Mouse (Mus musculus) midbrain, postnatal 0 days (tissue): ENCODE measurements around the gene Ccp110. TPM values are rescaled to one million over a fixed set of nuclear protein-coding genes. Genes with fewer than 3 reads are reported as not detected.

Experiments used
- ATAC-seq: fragments of 200-750 bp; cut with Nextera tagmentation; 2 replicates; pipeline ENCODE4 v1.8.0; 2017; ENCODE audit warnings: moderate number of reproducible peaks, mild to moderate bottlenecking, moderate TSS enrichment, moderate library complexity; ENCODE audit not compliant: low FRiP score
- DNase-seq: peaks from one replicate; pipeline ENCODE4 v3.0.0-alpha.2; 2015; ENCODE audit warnings: low spot score
- H3K27ac ChIP-seq: fragments of 300-500 bp; sonication (generic); 2 replicates; pipeline ENCODE4 v1.5.1; 2014; ENCODE audit warnings: low read depth, mild to moderate bottlenecking, low read length, mixed read lengths
- H3K27me3 ChIP-seq: fragments of 300-500 bp; sonication (generic); 2 replicates; pipeline ENCODE4 v1.6.1; 2014; ENCODE audit warnings: low read length, control low read depth, mixed read lengths; ENCODE audit not compliant: insufficient read depth
- H3K36me3 ChIP-seq: fragments of 300-500 bp; sonication (generic); 2 replicates; pipeline ENCODE4 v1.6.1; 2014; ENCODE audit warnings: low read length, control low read depth, mixed read lengths; ENCODE audit not compliant: insufficient read depth
- H3K4me1 ChIP-seq: fragments of 300-500 bp; sonication (generic); 2 replicates; pipeline ENCODE4 v1.6.1; 2014; ENCODE audit warnings: mild to moderate bottlenecking, control low read depth, antibody characterized with exemption, low read length, mixed read lengths; ENCODE audit not compliant: insufficient read depth
- H3K4me2 ChIP-seq: fragments of 300-500 bp; sonication (generic); 2 replicates; pipeline ENCODE4 v1.6.1; 2014; ENCODE audit warnings: low read depth, mild to moderate bottlenecking, low read length, mixed read lengths; ENCODE audit not compliant: poor library complexity, severe bottlenecking
- H3K4me3 ChIP-seq: fragments of 300-500 bp; sonication (generic); 2 replicates; pipeline ENCODE4 v1.5.1; 2014; ENCODE audit warnings: low read depth, mild to moderate bottlenecking, low read length, moderate library complexity
- H3K9ac ChIP-seq: fragments of 300-500 bp; sonication (generic); replicated peaks from 2 replicates; pipeline ENCODE4 v1.6.1; 2014; ENCODE audit warnings: mild to moderate bottlenecking, low read length, moderate library complexity, mixed read lengths; ENCODE audit not compliant: poor library complexity, severe bottlenecking
- H3K9me3 ChIP-seq: fragments of 300-500 bp; sonication (generic); 2 replicates; pipeline ENCODE4 v1.6.1; 2016; ENCODE audit warnings: low read length, control low read depth
- CTCF ChIP-seq: IDR thresholded peaks from 2 replicates; pipeline ENCODE4 v1.5.1; 2016; ENCODE audit warnings: antibody characterized with exemption, mild to moderate bottlenecking
- WGBS: fragments of 180-500 bp; shearing (Covaris S2); extraction: QIAGEN DNeasy Blood & Tissue Kit; methylation state at CpG from one replicate; pipeline ENCODE4 v1.1.7; 2014; 5-methylcytosine and 5-hydroxymethylcytosine counted together
- polyA plus RNA-seq: library from polyadenylated mRNA; unstranded; fragments of >200 nt; fragmentation: Nextera tagmentation; extraction: Ambion mirVana; gene quantifications from 2 replicates; pipeline ENCODE4 v1.2.1, GENCODE M21; 2015
- total RNA-seq: library from RNA; depleted of rRNA; stranded (reverse); fragments of >200 nt; gene quantifications from 2 replicates; pipeline ENCODE4 v1.2.3, GENCODE M21; 2014

Ccp110 gene
- total and polyA plus RNA-seq, 2 experiments from 2014 or later = 17.4 to 24.2 TPM

DNA sequence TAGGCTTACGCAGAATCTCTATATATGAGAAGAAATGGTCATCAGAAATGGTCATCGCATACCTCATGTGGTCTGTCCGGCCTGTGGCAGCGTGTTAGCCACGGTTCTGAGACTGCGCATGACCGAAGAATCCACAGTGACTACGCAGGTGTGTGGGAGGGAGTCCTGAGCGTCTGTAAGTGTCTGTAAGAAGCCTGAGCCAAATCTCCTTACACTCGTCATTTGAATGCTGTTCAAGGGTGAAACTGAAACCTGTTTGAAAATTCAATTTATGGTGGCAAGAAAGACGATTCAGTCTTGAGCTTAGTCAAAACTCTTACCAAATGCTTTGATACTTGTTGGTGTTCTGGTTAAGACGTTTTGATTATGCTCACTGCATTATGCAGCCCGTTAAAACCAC lies 20.9 kb downstream of the Ccp110 start:
- H3K27ac ChIP-seq = no peak overlapping the region
- H3K4me3 ChIP-seq = no peak overlapping the region
- H3K27me3 ChIP-seq = no peaks in the 10 kb centered on the region
- no peak for DNase-seq
- no peaks in the 10 kb centered on the region for H3K9me3 ChIP-seq
- H3K9ac ChIP-seq = no peak overlapping the region
- WGBS = 95% methylated on average over 13 of the region's 13 CpGs
- ATAC-seq = no peak
- no peak overlapping the region for H3K4me2 ChIP-seq
- H3K4me1 ChIP-seq = no peaks in the 10 kb centered on the region
- TF ChIP-seq CTCF = no peak
- H3K36me3 ChIP-seq = peaks cover 62% of the 10 kb centered on the region

DNA sequence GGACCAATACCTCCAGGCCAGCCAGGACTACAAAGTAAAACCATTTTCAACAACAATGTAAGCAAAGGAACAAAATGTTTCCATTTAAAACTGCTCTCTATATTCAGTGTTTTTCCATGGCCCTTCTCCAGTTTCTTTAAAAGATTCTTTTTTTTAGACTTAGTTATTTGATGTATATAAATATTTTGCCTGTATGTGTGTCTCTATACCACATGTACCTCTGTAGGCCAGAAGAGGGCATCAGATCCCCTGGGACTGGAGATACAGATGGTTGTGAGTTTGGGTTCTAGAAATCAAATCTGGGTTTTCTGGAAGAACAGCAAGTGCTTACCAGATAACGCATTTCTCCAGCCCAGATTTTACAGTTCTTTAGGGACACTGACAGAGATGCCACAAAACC lies 26.4 kb downstream of the Ccp110 start:
- H3K27me3 ChIP-seq = no peaks in the 10 kb centered on the region
- H3K9me3 ChIP-seq = no peaks in the 10 kb centered on the region
- ATAC-seq (no peak), DNase-seq (no peak)
- H3K9ac ChIP-seq = no peak overlapping the region
- no peak overlapping the region for H3K4me2 ChIP-seq
- H3K4me1 ChIP-seq = peaks cover 10% of the 10 kb centered on the region
- H3K36me3 ChIP-seq = peaks cover 17% of the 10 kb centered on the region
- H3K27ac ChIP-seq = no peak overlapping the region
- no peak overlapping the region for H3K4me3 ChIP-seq
- TF ChIP-seq CTCF = peak; percentile 46
- WGBS = 73% methylated on average over 1 of the region's 1 CpGs

DNA sequence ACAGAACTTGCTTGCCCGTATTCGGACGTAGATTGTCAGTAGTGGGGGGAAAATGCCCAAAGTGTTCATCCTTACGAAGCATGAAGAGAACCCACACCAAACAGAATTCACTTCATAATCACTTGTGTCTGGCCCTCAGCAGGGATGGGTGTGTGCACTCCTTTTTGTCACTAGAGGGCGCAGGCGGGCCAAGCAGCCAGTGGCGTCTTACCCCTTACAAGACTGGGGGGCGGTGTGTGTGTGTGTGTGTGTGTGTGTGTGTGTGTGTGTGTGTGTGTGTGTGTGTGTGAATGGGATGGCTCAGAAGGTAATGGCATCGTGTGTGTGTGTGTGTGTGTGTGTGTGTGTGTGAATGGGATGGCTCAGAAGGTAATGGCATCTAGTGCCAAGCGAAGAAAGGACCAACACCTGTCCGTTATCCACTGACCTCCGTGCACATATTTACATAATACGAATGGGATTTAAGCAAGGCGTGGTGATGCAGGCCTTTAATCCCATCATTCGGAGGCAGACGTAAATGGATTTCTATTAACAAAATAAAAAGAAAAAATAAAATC lies 27.7 kb downstream of the Ccp110 start, which contains the start of gene Vps35l:
Gene Vps35l (plus strand): TSS at position 252 of the 557 bp plus-strand sequence.
- under 1% methylated on average over 15 of the region's 16 CpGs for WGBS
- TF ChIP-seq CTCF = peak; percentile 97
- peak; percentile 92 for DNase-seq

DNA sequence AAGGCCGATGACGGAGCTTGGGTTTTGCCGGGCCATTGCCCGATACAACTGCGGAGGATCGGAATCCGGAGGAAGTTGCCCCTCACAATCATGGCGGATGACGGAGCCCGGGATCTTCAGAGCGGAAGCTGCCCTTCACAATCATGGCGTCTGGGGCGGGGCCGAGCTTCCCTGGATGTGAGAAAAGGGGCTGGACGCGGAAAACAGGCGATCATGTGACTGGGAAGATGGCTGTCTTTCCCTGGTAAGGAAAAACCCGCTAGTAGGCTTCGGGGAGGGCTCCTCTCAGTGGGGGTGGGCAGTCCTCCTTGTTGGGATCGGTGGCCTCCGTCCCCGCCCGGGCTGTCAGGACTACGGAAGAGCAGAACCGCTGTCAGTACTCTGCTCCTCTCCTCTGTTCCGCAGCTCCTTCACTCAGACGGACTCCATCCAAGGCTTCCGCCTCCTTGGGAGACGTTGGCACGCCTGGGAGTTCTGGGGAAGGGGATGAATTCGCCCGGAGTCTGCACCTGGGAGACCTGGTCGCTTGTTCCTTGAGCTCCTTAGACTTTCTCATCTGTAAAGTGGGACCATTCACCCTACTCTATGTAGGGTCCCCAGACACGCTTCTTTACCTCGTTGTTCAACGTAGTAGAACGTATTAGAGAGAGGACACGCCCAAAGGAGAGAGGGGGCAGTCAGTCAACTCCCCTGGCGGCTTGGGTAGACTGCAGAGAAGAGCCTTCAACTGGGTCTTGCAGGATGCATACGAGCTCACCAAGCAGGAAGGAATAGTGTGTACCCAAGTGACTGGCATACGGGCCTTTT lies 28.4 kb downstream of the Ccp110 start:
- peaks cover 16% of the 10 kb centered on the region for H3K36me3 ChIP-seq
- H3K4me1 ChIP-seq = peaks cover 10% of the 10 kb centered on the region
- H3K27ac ChIP-seq = peak overlapping the region; percentile 89
- peak overlapping the region; percentile 90 for H3K9ac ChIP-seq
- peak; percentile 99 for DNase-seq
- no peak for TF ChIP-seq CTCF
- H3K4me3 ChIP-seq = peak overlapping the region; percentile 77
- H3K27me3 ChIP-seq = no peaks in the 10 kb centered on the region
- no peaks in the 10 kb centered on the region for H3K9me3 ChIP-seq
- peak; percentile 96 for ATAC-seq
- H3K4me2 ChIP-seq = peak overlapping the region; percentile 76
- WGBS = 3% methylated on average over 41 of the region's 41 CpGs

More for the DNA sequence above, 27.7 kb downstream of the Ccp110 start, which contains the start of gene Vps35l:
- H3K9me3 ChIP-seq = no peaks in the 10 kb centered on the region
- H3K4me2 ChIP-seq = peak within 1 kb of the TSS; percentile 76
- peaks cover 13% of the 10 kb centered on the region for H3K36me3 ChIP-seq
- no peaks in the 10 kb centered on the region for H3K27me3 ChIP-seq
- peak within 1 kb of the TSS; percentile 90 for H3K9ac ChIP-seq
- peaks cover 10% of the 10 kb centered on the region for H3K4me1 ChIP-seq
- peak; percentile 89 for ATAC-seq
- peak within 1 kb of the TSS; percentile 89 for H3K27ac ChIP-seq
- H3K4me3 ChIP-seq = peak within 1 kb of the TSS; percentile 77

DNA sequence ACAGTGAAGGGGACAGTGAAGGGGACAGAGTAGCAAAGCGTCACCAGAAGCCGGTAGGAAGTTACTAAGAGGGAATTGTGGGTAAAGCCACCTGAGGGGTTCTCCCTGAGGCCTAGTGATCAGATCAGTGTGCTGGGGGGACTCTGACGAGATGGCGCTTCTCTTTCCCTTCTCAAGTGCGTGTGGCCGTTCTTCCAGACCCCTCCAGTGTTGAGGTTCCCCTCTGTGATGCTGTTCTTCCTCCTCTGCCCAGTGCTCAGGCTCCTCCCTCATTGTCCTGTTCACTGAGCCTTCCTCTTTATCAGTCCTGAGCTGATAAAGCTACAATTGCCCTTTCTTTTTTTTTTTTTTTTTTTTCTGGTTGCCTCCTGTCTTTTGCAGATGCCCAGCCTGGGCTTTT lies 29.9 kb downstream of the Ccp110 start:
- Histone ChIP-seq H3K4me3 (no peak overlapping the region), H3K27ac (no peak overlapping the region), H3K4me1 (peaks cover 10% of the 10 kb centered on the region), H3K27me3 (no peaks in the 10 kb centered on the region), H3K4me2 (no peak overlapping the region), H3K9me3 (no peaks in the 10 kb centered on the region), H3K9ac (no peak overlapping the region), H3K36me3 (peaks cover 24% of the 10 kb centered on the region)
- WGBS = 85% methylated on average over 6 of the region's 6 CpGs
- no peak for TF ChIP-seq CTCF
- DNase-seq (no peak), ATAC-seq (no peak)

DNA sequence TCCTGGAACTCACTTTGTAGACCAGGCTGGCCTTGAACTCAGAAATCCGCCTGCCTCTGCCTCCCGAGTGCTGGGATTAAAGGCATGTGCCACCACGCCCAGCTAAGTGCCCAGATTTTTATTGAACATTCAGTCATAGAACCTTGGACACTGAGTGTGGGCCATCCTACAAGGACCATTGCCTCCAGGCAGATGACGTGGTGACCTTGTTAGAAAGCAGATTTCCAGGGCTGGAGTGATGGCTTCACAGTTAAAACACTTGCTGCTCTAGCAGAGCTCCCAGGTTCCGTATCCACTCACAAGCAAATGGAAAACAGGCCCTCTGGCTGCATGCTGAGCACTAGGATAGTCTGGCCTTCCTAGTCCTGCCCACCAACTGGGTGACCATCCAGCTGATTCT lies 32.4 kb downstream of the Ccp110 start:
- Histone ChIP-seq H3K4me3 (no peak overlapping the region), H3K9me3 (no peaks in the 10 kb centered on the region), H3K4me1 (peaks cover 10% of the 10 kb centered on the region), H3K36me3 (peaks cover 40% of the 10 kb centered on the region), H3K4me2 (no peak overlapping the region), H3K27ac (no peak overlapping the region), H3K27me3 (no peaks in the 10 kb centered on the region), H3K9ac (no peak overlapping the region)
- no peak for TF ChIP-seq CTCF
- no peak for ATAC-seq
- WGBS = 82% methylated on average over 5 of the region's 5 CpGs
- DNase-seq = no peak
